Mouse (Mus musculus) R1 (cell line): ENCODE data around the gene Ccl12.

ENCODE experiments used
- DNase-seq: peaks from one replicate; pipeline ENCODE4 v3.0.0-alpha.2; 2018; ENCODE audit warnings: low read depth, low spot score

Ccl12 gene

GRCm38 (mm10) chr11:82101529-82101928, at the start of gene Ccl12:
TSS of gene Ccl12 (plus strand) at chr11:82101845.
- no peak for DNase-seq

- DNase-seq = no peak
These were observed 47.8 kb upstream of the Ccl12 start for GRCm38 (mm10) chr11:82053849-82054248.

- DNase-seq = no peak
These were observed 44.0 kb upstream of the Ccl12 start, which contains the start of gene Ccl11 for GRCm38 (mm10) chr11:82057646-82058045. TSS of gene Ccl11 (plus strand) at chr11:82057823.

- no peak for DNase-seq
These were observed 39.4 kb upstream of the Ccl12 start for GRCm38 (mm10) chr11:82062226-82062625.

- no peak for DNase-seq
These were observed 38.2 kb upstream of the Ccl12 start for GRCm38 (mm10) chr11:82063454-82063853.

- no peak for DNase-seq
These were observed 34.6 kb upstream of the Ccl12 start for GRCm38 (mm10) chr11:82066953-82067571.

GRCm38 (mm10) chr11:82071076-82071475, 30.6 kb upstream of the Ccl12 start:
- DNase-seq = no peak

GRCm38 (mm10) chr11:82072374-82072773, 29.3 kb upstream of the Ccl12 start:
- no peak for DNase-seq

GRCm38 (mm10) chr11:82072984-82073383, 28.7 kb upstream of the Ccl12 start:
- DNase-seq = no peak

- DNase-seq = no peak
These were observed 28.0 kb upstream of the Ccl12 start for GRCm38 (mm10) chr11:82073686-82074085.

- no peak for DNase-seq
These were observed 24.6 kb upstream of the Ccl12 start for GRCm38 (mm10) chr11:82077031-82077430.

- DNase-seq = no peak
These were observed 23.4 kb upstream of the Ccl12 start for GRCm38 (mm10) chr11:82078136-82078730.

GRCm38 (mm10) chr11:82080865-82081264, 20.8 kb upstream of the Ccl12 start:
- no peak for DNase-seq

- no peak for DNase-seq
These were observed 17.3 kb upstream of the Ccl12 start for GRCm38 (mm10) chr11:82084360-82084759.

GRCm38 (mm10) chr11:82099511-82100323, 1.9 kb upstream of the Ccl12 start:
- DNase-seq = no peak

- DNase-seq = no peak
These were observed 558 bp upstream of the Ccl12 start for GRCm38 (mm10) chr11:82101087-82101486.

- DNase-seq = no peak
These were observed 8.0 kb downstream of the Ccl12 start for GRCm38 (mm10) chr11:82109611-82110010.

GRCm38 (mm10) chr11:82110372-82111248, 9.0 kb downstream of the Ccl12 start:
- no peak for DNase-seq

GRCm38 (mm10) chr11:82114885-82115284, 13.2 kb downstream of the Ccl12 start, which contains the start of gene Ccl8:
TSS of gene Ccl8 (plus strand) at chr11:82115185.
- no peak for DNase-seq

GRCm38 (mm10) chr11:82116041-82116440, 14.4 kb downstream of the Ccl12 start:
- DNase-seq = no peak

- no peak for DNase-seq
These were observed 31.3 kb downstream of the Ccl12 start for GRCm38 (mm10) chr11:82132977-82133376.

- DNase-seq = no peak
These were observed 34.6 kb downstream of the Ccl12 start for GRCm38 (mm10) chr11:82136196-82136595.
